Comparison of ENCODE assay signal across 10 mouse cellular contexts in genomic region chr16:59547466-59547865, GRCm38 (mm10). TPM values are rescaled to one million over a fixed set of nuclear protein-coding genes. Genes with fewer than 3 reads are reported as not detected.
DNase-seq lines count a peak whose midpoint lies in the region; TF ChIP-seq lines count a peak whose summit lies in the region.
"Had no signal": no experiment of that assay in that cellular context is flagged by ENCODE, and none has a peak within 500 bp of the region (broad histone marks: within the 10 kb centered on the region; RNA-seq: fewer than 3 reads in every experiment).

No protein-coding gene starts in this region.

- 51% methylated on average over 4 of the region's 4 CpGs for WGBS in heart, embryonic 10.5 days

- H3K4me3 ChIP-seq in heart, embryonic 10.5 days = no peak overlapping the region
- H3K4me3 ChIP-seq in ES-Bruce4 (ENCODE audit: low read depth, low read length) = no peak overlapping the region

- peak overlapping the region; percentile 65; the same call in 1 of the 2 replicates for H3K27ac ChIP-seq in heart, embryonic 10.5 days
- H3K27ac ChIP-seq in ES-Bruce4 (ENCODE audit: insufficient read depth, low read length) = peak overlapping the region; percentile 13; the same call in 1 of the 2 replicates

- no peaks in the 10 kb centered on the region for H3K9me3 ChIP-seq in heart, embryonic 10.5 days
- H3K9me3 ChIP-seq in ES-Bruce4 (replicated peaks; ENCODE audit: control insufficient read depth, insufficient read depth, low read length, poor library complexity, severe bottlenecking) = no peaks in the 10 kb centered on the region

- intact Hi-C loops in heart, postnatal 25 days (cut with DNase I) = no loop called here

- peaks cover 12% of the 10 kb centered on the region; the same call in 1 of the 2 replicates for H3K36me3 ChIP-seq in heart, embryonic 10.5 days
- no peaks in the 10 kb centered on the region; the same call in 1 of the 2 replicates for H3K36me3 ChIP-seq in ES-Bruce4 (ENCODE audit: control insufficient read depth, insufficient read depth, low read length, poor library complexity, severe bottlenecking)

- TF ChIP-seq POLR2A in ES-Bruce4 (IDR thresholded peaks at IDR 0.05; ENCODE audit: insufficient read depth, low read length) = no peak

- H3K9ac ChIP-seq in ES-Bruce4 (ENCODE audit: low read depth, poor library complexity, severe bottlenecking) = no peak overlapping the region
- H3K9ac ChIP-seq: lung, embryonic 14.5 days had no signal

- DNase-seq in heart, embryonic 10.5 days (ENCODE audit: low spot score) = no peak
- DNase-seq in heart, postnatal 25 days (ENCODE audit: low spot score) = no peak
- peak; percentile 34 for DNase-seq in brain, embryonic 18.5 days (ENCODE audit: low read depth, low spot score)
- peak; percentile 16 to 58 for DNase-seq in left cerebral cortex, adult 8-10 months (ENCODE audit: low spot score in 2 of 2)
- no peak for DNase-seq in Muller cell, postnatal 12 days (ENCODE audit: inconsistent ontology term)
- no peak for DNase-seq in thymus, adult 18-20 months
- DNase-seq in T-cell, adult 2 months (ENCODE audit: low spot score) = no peak
- DNase-seq: kidney, adult 2 months; lung, embryonic 14.5 days had no signal

- no peak for TF ChIP-seq CTCF in ES-Bruce4 (IDR thresholded peaks at IDR 0.05; ENCODE audit: low read depth, low read length)

- no peak for TF ChIP-seq EP300 in ES-Bruce4 (IDR thresholded peaks at IDR 0.05; ENCODE audit: insufficient read depth, low read depth, low read length)

- peaks cover 18% of the 10 kb centered on the region for H3K4me1 ChIP-seq in heart, embryonic 10.5 days
- H3K4me1 ChIP-seq in ES-Bruce4 (ENCODE audit: control insufficient read depth, insufficient read depth, low read length) = peaks cover 3% of the 10 kb centered on the region

- H3K27me3 ChIP-seq in heart, embryonic 10.5 days (ENCODE audit: insufficient read depth, poor library complexity, severe bottlenecking) = no peaks in the 10 kb centered on the region
- no peaks in the 10 kb centered on the region for H3K27me3 ChIP-seq in ES-Bruce4 (ENCODE audit: control insufficient read depth, insufficient read depth, low read length, poor library complexity, severe bottlenecking)

RNA-seq across cellular contexts. Expression of gene Crybg3, which starts 53.3 kb away (rescaled TPM):
- polyA plus RNA-seq in heart, embryonic 10.5 days (2016; fragmentation: Nextera tagmentation; extraction: Ambion mirVana) = 11.4 and 17.5 TPM in 2 replicates
- 10 to 100 TPM; 69.3 to 76.9 TPM for total RNA-seq in heart, postnatal 25 days (2021)
- polyA plus RNA-seq in ES-Bruce4 (2011; ENCODE audit: insufficient read depth, insufficient read length, low read depth, missing spikeins) = 11.8 and 13.3 TPM in 2 replicates
- total RNA-seq in left cerebral cortex, adult 8-10 months (2022) = 1 to 10 TPM; 6.6 to 8.7 (median 8.2) TPM

Comparison
In these comparisons a context has a peak if more than half of its experiments do, and no peak if none do; other contexts are left out.
1. DNase-seq: peak in brain, embryonic 18.5 days (single experiment) and left cerebral cortex, adult 8-10 months (2 of 2); none in heart, embryonic 10.5 days (single experiment), heart, postnatal 25 days (single experiment), Muller cell, postnatal 12 days (single experiment), thymus, adult 18-20 months (0 of 2) and T-cell, adult 2 months (single experiment).
2. RNA of gene Crybg3, which starts 53.3 kb away (total RNA-seq): 69.3 to 76.9 TPM in heart, postnatal 25 days; 6.6 to 8.7 TPM in left cerebral cortex, adult 8-10 months; every median in the first group is over 4 times any median in the second.